In genomic region chr12:95700746-95701145, GRCm38 (mm10) we compare ENCODE assay signal across 17 mouse cellular contexts. TPM values are rescaled to one million over a fixed set of nuclear protein-coding genes. Genes with fewer than 3 reads are reported as not detected.
DNase-seq lines count a peak whose midpoint lies in the region; ATAC-seq lines count a peak whose summit lies in the region.
"Had no signal": no experiment of that assay in that cellular context is flagged by ENCODE, and none has a peak within 500 bp of the region (broad histone marks: within the 10 kb centered on the region; RNA-seq: fewer than 3 reads in every experiment).

No protein-coding gene starts in this region.

- H3K4me1 ChIP-seq in forebrain, embryonic 16.5 days (replicated peaks; ENCODE audit: control insufficient read depth, insufficient read depth, low read length), result peaks cover 9% of the 10 kb centered on the region
- peaks cover 27% of the 10 kb centered on the region for H3K4me1 ChIP-seq in forebrain, embryonic 10.5 days
- peaks cover 21% of the 10 kb centered on the region for H3K4me1 ChIP-seq in midbrain, embryonic 10.5 days

- intact Hi-C loops in gastrocnemius, postnatal 14 days (cut with DNase I; ENCODE audit: low total_unique reads), result no loop called here
- intact Hi-C loops in heart, postnatal 10 days (cut with DNase I), result no loop called here

- no peak overlapping the region for H3K9ac ChIP-seq in forebrain, embryonic 16.5 days (replicated peaks; ENCODE audit: low read depth, low read length)

- no peaks in the 10 kb centered on the region for H3K27me3 ChIP-seq in forebrain, embryonic 16.5 days (replicated peaks; ENCODE audit: control insufficient read depth, insufficient read depth, low read length)
- peaks cover 20% of the 10 kb centered on the region for H3K27me3 ChIP-seq in forebrain, embryonic 10.5 days (ENCODE audit: poor library complexity, severe bottlenecking)
- H3K27me3 ChIP-seq in midbrain, embryonic 10.5 days (ENCODE audit: low read depth, poor library complexity, severe bottlenecking), result peaks cover 23% of the 10 kb centered on the region

- peak overlapping the region; percentile 9; the same call in 1 of the 2 replicates for H3K4me2 ChIP-seq in forebrain, embryonic 16.5 days (ENCODE audit: low read length)
- H3K4me2 ChIP-seq: liver, embryonic 11.5 days; midbrain, embryonic 11.5 days had no signal

- ATAC-seq in forebrain, embryonic 16.5 days, result no peak
- ATAC-seq: hindbrain, embryonic 16.5 days had no signal

- no peak for DNase-seq in forebrain, embryonic 10.5 days (ENCODE audit: extremely low spot score, low spot score)
- DNase-seq in 416B (ENCODE audit: low read depth), result peak; percentile 24
- DNase-seq in gastrocnemius, postnatal 14 days, result peak; percentile 61
- peak; percentile 69 to 74 for DNase-seq in heart, postnatal 10 days
- no peak for DNase-seq in layer of hippocampus, postnatal 25 days (ENCODE audit: extremely low spot score in 1 of 2, low spot score in 1 of 2)
- no peak for DNase-seq in layer of hippocampus, adult 9-11 months
- no peak for DNase-seq in midbrain, embryonic 10.5 days (ENCODE audit: low spot score)
- DNase-seq: adrenal gland, adult 8-10 months; cerebellum, adult 2 months; kidney, adult 2 months; spleen, adult 18-20 months; thymus, postnatal 25 days had no signal

- H3K9me3 ChIP-seq in forebrain, embryonic 16.5 days (ENCODE audit: control insufficient read depth, low read length), result no peaks in the 10 kb centered on the region
- no peaks in the 10 kb centered on the region for H3K9me3 ChIP-seq in forebrain, embryonic 10.5 days
- no peaks in the 10 kb centered on the region for H3K9me3 ChIP-seq in midbrain, embryonic 10.5 days (replicated peaks)

- no peaks in the 10 kb centered on the region for H3K36me3 ChIP-seq in forebrain, embryonic 16.5 days (ENCODE audit: control insufficient read depth, insufficient read depth)
- no peaks in the 10 kb centered on the region for H3K36me3 ChIP-seq in forebrain, embryonic 10.5 days (replicated peaks)
- no peaks in the 10 kb centered on the region for H3K36me3 ChIP-seq in midbrain, embryonic 10.5 days

- H3K27ac ChIP-seq in forebrain, embryonic 16.5 days (ENCODE audit: low read length), result no peak overlapping the region
- H3K27ac ChIP-seq in forebrain, embryonic 10.5 days, result no peak overlapping the region
- no peak overlapping the region for H3K27ac ChIP-seq in midbrain, embryonic 10.5 days (replicated peaks)
- H3K27ac ChIP-seq: stomach, postnatal 0 days had no signal

- WGBS in forebrain, embryonic 16.5 days, result 83% methylated on average over 2 of the region's 2 CpGs
- WGBS in forebrain, embryonic 10.5 days, result 65% methylated on average over 2 of the region's 2 CpGs
- 74% methylated on average over 2 of the region's 2 CpGs for WGBS in midbrain, embryonic 10.5 days

- no peak overlapping the region for H3K4me3 ChIP-seq in forebrain, embryonic 16.5 days (replicated peaks; ENCODE audit: low read length)
- H3K4me3 ChIP-seq in forebrain, embryonic 10.5 days, result no peak overlapping the region
- H3K4me3 ChIP-seq in midbrain, embryonic 10.5 days, result no peak overlapping the region

RNA-seq across cellular contexts. Expression of gene Flrt2, which starts 8.7 kb away (rescaled TPM):
- polyA plus RNA-seq in forebrain, embryonic 16.5 days (2015; fragmentation: Nextera tagmentation; extraction: Ambion mirVana), result 36.3 and 43.9 TPM in 2 replicates
- 14.6 and 15.4 TPM in 2 replicates for polyA plus RNA-seq in forebrain, embryonic 10.5 days (2016; fragmentation: Nextera tagmentation; extraction: Ambion mirVana)
- total RNA-seq in gastrocnemius, postnatal 14 days (2021), result 10 to 100 TPM in 1 of 2 experiments, 1 to 10 TPM in 1; 6.3 to 10.9 TPM
- 10 to 100 TPM; 11.8 to 18.0 TPM for total RNA-seq in heart, postnatal 10 days (2021)
- total RNA-seq in layer of hippocampus, postnatal 25 days (2021), result 10 to 100 TPM; 35.5 to 41.6 TPM
- polyA plus RNA-seq in midbrain, embryonic 10.5 days (2016; fragmentation: Nextera tagmentation; extraction: Ambion mirVana), result 29.1 and 30.1 TPM in 2 replicates

Comparison
In these comparisons a context has a peak if more than half of its experiments do, and no peak if none do; other contexts are left out.
1. DNase-seq: peak in 416B (single experiment), gastrocnemius, postnatal 14 days (single experiment) and heart, postnatal 10 days (2 of 2); none in forebrain, embryonic 10.5 days (single experiment), layer of hippocampus, postnatal 25 days (0 of 2), layer of hippocampus, adult 9-11 months (single experiment) and midbrain, embryonic 10.5 days (single experiment).